Mouse (Mus musculus) neural tube, embryonic 15.5 days (tissue): ENCODE data around the gene Mov10l1. TPM values are rescaled to one million over a fixed set of nuclear protein-coding genes. Genes with fewer than 3 reads are reported as not detected.
A peak's percentile ranks its signal among the peaks of the same experiment; 100 is the strongest.

Source experiments
- ATAC-seq: fragments of 200-750 bp; cut with Nextera tagmentation; 2 replicates; pipeline ENCODE4 v1.8.0; 2017; ENCODE audit warnings: mild to moderate bottlenecking, moderate TSS enrichment, moderate library complexity; ENCODE audit not compliant: low FRiP score
- H3K27ac ChIP-seq: fragments of 300-500 bp; sonication (generic); replicated peaks from 2 replicates; pipeline ENCODE4 v1.5.1; 2015; ENCODE audit warnings: mild to moderate bottlenecking, inconsistent platforms
- H3K27me3 ChIP-seq: fragments of 300-500 bp; sonication (generic); replicated peaks from 2 replicates; pipeline ENCODE4 v1.6.1; 2015; ENCODE audit warnings: inconsistent platforms
- H3K36me3 ChIP-seq: fragments of 300-500 bp; sonication (generic); 2 replicates; pipeline ENCODE4 v1.6.1; 2015; ENCODE audit warnings: inconsistent platforms
- H3K4me1 ChIP-seq: fragments of 300-500 bp; sonication (generic); 2 replicates; pipeline ENCODE4 v1.6.1; 2015; ENCODE audit warnings: inconsistent platforms
- H3K4me2 ChIP-seq: fragments of 300-500 bp; sonication (generic); 2 replicates; pipeline ENCODE4 v1.6.1; 2015; ENCODE audit warnings: inconsistent platforms, mild to moderate bottlenecking, moderate library complexity
- H3K4me3 ChIP-seq: fragments of 300-500 bp; sonication (generic); replicated peaks from 2 replicates; pipeline ENCODE4 v1.5.1; 2015; ENCODE audit warnings: mild to moderate bottlenecking, inconsistent platforms
- H3K9ac ChIP-seq: fragments of 300-500 bp; sonication (generic); replicated peaks from 2 replicates; pipeline ENCODE4 v1.6.1; 2015; ENCODE audit warnings: mild to moderate bottlenecking, inconsistent platforms
- H3K9me3 ChIP-seq: fragments of 300-500 bp; sonication (generic); replicated peaks from 2 replicates; pipeline ENCODE4 v1.6.1; 2016; ENCODE audit warnings: inconsistent platforms
- WGBS: fragments of 180-500 bp; shearing (Covaris S2); methylation state at CpG from one replicate; pipeline ENCODE4 v1.1.7; 2015; ENCODE audit warnings: mixed read lengths; 5-methylcytosine and 5-hydroxymethylcytosine counted together
- polyA plus RNA-seq: library from polyadenylated mRNA; unstranded; fragments of >200 nt; fragmentation: Nextera tagmentation; extraction: Ambion mirVana; gene quantifications from 2 replicates; pipeline ENCODE4 v1.2.1, GENCODE M21; 2015

Mov10l1 gene
- polyA plus RNA-seq, 1 experiment from 2014 or later, result not detected

DNA sequence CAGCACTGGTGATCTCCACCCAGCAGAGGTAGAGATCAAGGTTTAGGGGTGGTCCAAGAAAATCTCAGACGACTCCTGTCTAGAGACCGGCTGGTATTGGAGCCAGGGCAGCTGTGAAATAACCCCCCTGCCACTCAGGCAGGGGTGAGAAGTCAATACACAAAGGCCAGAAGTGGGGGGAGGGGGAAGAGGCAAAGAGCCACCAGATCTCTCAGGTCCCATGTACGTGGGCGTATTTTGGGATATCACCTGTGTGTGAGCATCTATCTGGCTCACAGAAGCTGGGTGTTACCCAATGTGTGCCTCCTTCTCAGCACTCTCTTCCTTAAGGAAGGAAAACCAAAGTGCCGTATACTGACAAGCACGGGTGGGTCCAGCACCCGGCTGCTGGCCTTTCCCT is 80.3 kb downstream of the Mov10l1 start:
- no peak for ATAC-seq
- Histone ChIP-seq H3K9ac (no peak overlapping the region), H3K4me2 (no peak overlapping the region), H3K36me3 (peaks cover 2% of the 10 kb centered on the region; the same call in 1 of the 2 replicates), H3K27ac (no peak overlapping the region), H3K9me3 (no peaks in the 10 kb centered on the region), H3K4me1 (peaks cover 26% of the 10 kb centered on the region), H3K27me3 (peaks cover 41% of the 10 kb centered on the region), H3K4me3 (no peak overlapping the region)
- 83% methylated on average over 7 of the region's 7 CpGs for WGBS

DNA sequence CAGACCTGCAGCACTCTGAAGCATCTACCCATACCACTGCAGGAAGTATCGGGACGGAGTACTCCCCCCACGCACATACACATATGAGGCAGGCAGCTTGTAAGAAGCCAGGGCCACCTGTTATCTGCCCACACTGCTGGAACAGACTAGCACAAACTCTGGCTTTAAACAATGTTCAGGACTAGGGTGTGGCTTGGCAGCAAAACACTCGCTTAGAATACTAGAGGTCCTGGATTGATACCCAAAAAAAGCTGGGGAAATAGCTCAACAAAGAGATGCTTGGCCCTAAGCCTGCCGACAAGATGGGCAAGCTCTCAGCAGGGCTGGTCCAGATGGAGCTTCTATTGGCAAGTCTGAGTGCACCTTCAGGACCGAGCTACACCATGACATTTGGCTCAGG is 80.8 kb downstream of the Mov10l1 start:
- no peak for ATAC-seq
- no peaks in the 10 kb centered on the region for H3K9me3 ChIP-seq
- no peak overlapping the region for H3K4me3 ChIP-seq
- H3K27me3 ChIP-seq, result peaks cover 42% of the 10 kb centered on the region
- H3K4me1 ChIP-seq, result peaks cover 25% of the 10 kb centered on the region
- WGBS, result 72% methylated on average over 6 of the region's 6 CpGs
- H3K4me2 ChIP-seq, result no peak overlapping the region
- H3K27ac ChIP-seq, result no peak overlapping the region
- H3K9ac ChIP-seq, result no peak overlapping the region
- H3K36me3 ChIP-seq, result peaks cover 4% of the 10 kb centered on the region; the same call in 1 of the 2 replicates

DNA sequence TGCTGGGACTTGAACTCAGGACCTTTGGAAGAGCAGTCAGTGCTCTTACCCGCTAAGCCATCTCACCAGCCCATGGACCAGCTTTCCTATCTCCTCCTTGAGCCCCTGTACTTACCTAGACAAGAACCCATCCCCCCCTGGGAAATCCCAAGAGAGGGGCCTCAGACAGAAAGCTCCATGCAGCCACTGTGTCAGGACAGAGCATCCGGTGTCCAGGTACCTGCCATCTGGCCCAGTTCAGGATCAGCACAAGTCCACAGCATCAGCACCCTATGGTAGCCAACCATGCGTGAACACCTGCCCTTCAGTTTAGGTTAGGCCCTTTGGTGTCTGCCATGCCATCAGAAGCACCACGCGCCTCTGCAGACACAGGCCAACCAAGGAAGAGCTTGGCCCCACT is 82.2 kb downstream of the Mov10l1 start:
- WGBS, result 98% methylated on average over 5 of the region's 5 CpGs
- no peak overlapping the region for H3K9ac ChIP-seq
- no peak overlapping the region for H3K27ac ChIP-seq
- peaks cover 53% of the 10 kb centered on the region for H3K27me3 ChIP-seq
- H3K36me3 ChIP-seq, result peaks cover 9% of the 10 kb centered on the region
- no peaks in the 10 kb centered on the region for H3K9me3 ChIP-seq
- no peak for ATAC-seq
- H3K4me2 ChIP-seq, result no peak overlapping the region
- H3K4me3 ChIP-seq, result no peak overlapping the region
- H3K4me1 ChIP-seq, result peaks cover 17% of the 10 kb centered on the region

DNA sequence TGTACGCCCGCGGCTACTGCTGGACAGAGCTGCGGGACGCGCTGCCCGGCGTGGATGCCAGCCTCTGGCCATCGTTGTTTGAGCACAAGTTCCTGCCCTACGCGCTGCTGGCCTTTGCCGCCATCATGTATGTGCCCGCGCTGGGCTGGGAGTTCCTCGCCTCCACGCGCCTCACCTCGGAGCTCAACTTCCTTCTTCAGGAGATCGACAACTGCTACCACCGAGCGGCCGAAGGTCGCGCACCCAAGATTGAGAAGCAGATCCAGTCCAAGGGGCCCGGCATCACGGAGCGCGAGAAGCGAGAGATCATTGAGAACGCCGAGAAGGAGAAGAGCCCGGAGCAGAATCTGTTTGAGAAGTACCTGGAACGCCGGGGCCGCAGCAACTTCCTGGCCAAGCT is 84.9 kb downstream of the Mov10l1 start:
- Histone ChIP-seq H3K4me3 (no peak overlapping the region), H3K27ac (no peak overlapping the region), H3K36me3 (peaks cover 15% of the 10 kb centered on the region), H3K4me2 (0 out of 2 replicates have a peak overlapping the region, but pooled peaks have one; percentile 11), H3K9me3 (no peaks in the 10 kb centered on the region), H3K27me3 (peaks cover 56% of the 10 kb centered on the region), H3K4me1 (no peaks in the 10 kb centered on the region), H3K9ac (no peak overlapping the region)
- ATAC-seq, result no peak
- WGBS, result 33% methylated on average over 35 of the region's 35 CpGs

DNA sequence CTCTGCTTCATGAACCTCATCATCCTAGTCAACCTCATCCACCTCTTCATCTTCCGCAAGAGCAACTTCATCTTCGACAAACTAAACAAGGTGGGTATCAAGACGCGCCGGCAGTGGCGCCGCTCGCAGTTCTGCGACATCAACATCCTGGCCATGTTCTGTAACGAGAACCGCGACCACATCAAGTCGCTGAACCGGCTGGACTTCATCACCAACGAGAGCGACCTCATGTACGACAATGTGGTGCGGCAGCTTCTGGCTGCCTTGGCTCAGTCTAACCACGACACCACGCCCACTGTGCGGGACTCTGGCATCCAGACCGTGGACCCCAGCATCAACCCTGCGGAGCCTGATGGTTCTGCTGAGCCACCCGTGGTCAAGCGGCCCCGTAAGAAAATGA is 85.5 kb downstream of the Mov10l1 start:
- Histone ChIP-seq H3K4me3 (no peak overlapping the region), H3K4me2 (no peak overlapping the region), H3K4me1 (no peaks in the 10 kb centered on the region), H3K9ac (no peak overlapping the region), H3K27me3 (peaks cover 56% of the 10 kb centered on the region), H3K9me3 (no peaks in the 10 kb centered on the region), H3K36me3 (peaks cover 15% of the 10 kb centered on the region), H3K27ac (no peak overlapping the region)
- ATAC-seq, result no peak
- WGBS, result 41% methylated on average over 26 of the region's 26 CpGs

DNA sequence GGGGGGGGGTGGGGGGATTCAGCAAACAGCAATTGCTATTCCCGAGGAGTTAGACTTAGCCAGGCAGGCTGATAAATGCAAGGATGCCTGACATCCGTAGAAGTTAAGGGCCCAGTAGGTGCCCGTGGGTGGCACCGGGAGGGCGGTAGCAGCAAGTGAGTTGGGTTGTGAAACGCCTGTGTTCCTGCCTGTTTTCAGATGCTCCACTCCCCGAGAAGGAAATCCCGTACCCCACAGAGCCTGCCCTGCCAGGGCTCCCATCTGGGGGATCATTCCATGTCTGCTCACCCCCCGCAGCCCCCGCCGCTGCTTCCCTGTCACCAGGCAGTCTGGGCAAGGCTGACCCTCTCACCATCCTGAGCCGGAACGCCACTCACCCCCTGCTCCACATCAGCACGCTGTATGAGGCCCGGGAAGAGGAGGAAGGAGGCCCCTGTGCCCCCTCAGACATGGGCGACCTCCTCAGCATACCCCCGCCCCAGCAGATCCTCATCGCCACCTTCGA is 86.7 kb downstream of the Mov10l1 start:
- H3K4me2 ChIP-seq, result no peak overlapping the region
- H3K9me3 ChIP-seq, result no peaks in the 10 kb centered on the region
- peaks cover 5% of the 10 kb centered on the region for H3K4me1 ChIP-seq
- no peak overlapping the region for H3K4me3 ChIP-seq
- peaks cover 46% of the 10 kb centered on the region for H3K27me3 ChIP-seq
- H3K9ac ChIP-seq, result no peak overlapping the region
- no peak overlapping the region for H3K27ac ChIP-seq
- peaks cover 15% of the 10 kb centered on the region for H3K36me3 ChIP-seq
- 85% methylated on average over 19 of the region's 19 CpGs for WGBS
- ATAC-seq, result no peak

DNA sequence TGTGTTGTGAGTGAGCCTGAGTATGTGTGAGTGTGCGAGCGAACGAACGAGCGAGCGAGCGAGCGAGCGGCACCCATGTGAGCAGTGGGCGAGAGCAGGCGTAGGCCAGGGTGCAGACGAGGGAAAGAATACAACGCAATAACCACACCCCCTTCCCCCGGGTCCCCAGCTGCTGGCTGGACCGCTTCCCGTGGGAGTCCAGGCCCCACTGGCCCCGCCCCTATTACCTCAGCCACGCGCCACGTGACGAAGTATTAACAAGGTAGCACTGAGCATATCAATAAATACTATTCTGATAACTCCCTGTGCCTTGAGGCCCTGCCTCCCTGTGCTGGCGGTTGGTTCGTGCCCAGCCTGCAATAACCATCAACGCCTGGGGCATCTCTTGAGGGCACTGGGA is 87.9 kb downstream of the Mov10l1 start:
- ATAC-seq, result no peak
- H3K27me3 ChIP-seq, result peaks cover 42% of the 10 kb centered on the region

DNA sequence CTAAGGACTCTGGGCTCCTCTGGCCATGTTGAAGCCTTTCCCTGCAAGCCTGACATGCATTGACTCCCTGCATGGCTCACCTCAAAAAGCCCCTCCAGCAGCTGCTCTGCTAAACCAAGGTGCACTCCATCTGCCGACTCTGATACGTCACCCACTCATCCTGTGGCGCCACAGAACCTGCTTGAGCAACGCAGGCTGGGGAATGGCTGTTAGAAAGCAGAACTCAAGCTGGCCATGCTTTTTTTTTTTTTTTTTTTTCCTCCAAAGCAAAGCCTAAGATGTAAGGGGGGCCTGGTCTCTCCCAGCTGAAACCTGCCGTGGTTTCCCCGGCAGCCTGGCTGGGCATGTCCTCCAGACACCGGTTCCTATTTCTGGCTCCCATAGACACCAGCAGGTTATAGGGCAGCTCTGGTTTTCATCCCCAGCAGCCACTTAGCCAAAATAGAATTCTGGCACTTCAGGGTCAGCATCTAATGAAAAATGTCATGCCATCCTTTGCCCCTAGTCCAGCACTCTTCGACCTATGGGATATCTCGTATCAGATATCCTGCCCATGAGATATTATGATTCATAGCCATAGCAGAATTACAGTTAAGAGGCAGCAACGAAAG is 91.4 kb downstream of the Mov10l1 start:
- 80% methylated on average over 10 of the region's 10 CpGs for WGBS
- Histone ChIP-seq H3K4me1 (peaks cover 43% of the 10 kb centered on the region), H3K27me3 (peaks cover 9% of the 10 kb centered on the region; the same call in 1 of the 2 replicates), H3K36me3 (peaks cover 11% of the 10 kb centered on the region), H3K4me3 (no peak overlapping the region), H3K4me2 (peak overlapping the region; percentile 65; the same call in 1 of the 2 replicates), H3K9me3 (no peaks in the 10 kb centered on the region), H3K27ac (peak overlapping the region; percentile 85; the same call in 1 of the 2 replicates), H3K9ac (peak overlapping the region; percentile 90; the same call in 1 of the 2 replicates)
- ATAC-seq, result no peak

More for the DNA sequence above, 87.9 kb downstream of the Mov10l1 start:
- Histone ChIP-seq H3K4me3 (no peak overlapping the region), H3K4me1 (peaks cover 17% of the 10 kb centered on the region), H3K9ac (no peak overlapping the region), H3K27ac (no peak overlapping the region), H3K36me3 (peaks cover 15% of the 10 kb centered on the region), H3K4me2 (no peak overlapping the region), H3K9me3 (no peaks in the 10 kb centered on the region)
- 70% methylated on average over 24 of the region's 24 CpGs for WGBS

DNA sequence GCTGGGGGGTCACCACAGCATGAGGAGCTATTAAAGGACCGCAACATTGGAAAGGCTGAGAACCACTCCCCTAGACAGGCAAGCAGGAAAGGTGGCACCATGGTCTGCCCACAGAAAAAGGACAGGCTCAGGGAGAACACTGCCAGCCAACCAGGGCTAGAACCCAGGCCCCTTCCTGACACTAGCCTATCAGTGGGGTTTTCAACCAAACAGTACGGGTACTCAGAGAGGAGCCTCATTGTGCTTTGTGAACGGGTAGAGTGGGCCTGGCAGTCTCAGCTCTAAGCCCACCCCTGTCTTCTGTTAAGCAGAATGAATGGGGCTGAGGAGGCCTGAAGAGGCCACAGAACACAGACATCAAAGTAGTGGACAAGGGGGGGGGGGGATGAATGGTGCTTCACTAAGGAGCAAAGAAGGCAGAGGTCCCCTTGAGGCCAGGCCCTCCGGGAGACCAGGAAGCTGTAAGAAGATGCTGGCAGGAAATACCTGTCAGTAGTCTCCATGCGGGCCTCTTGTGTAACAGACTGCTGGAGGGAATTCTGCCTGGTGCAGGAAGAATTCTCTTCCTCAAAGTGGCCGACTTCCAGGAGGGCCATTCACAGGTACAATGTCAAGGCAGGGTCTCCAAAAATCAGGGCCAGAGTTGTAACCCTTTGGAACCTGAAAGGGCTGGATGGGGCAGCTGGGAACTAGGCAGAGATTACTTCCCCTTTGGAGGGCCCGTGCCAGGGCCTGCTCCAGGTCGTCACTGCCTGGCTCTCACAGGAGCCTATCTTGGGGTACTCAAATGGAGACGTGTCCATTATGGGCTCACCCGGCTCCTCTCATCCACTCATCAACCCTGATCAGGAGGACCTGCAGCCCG is 92.1 kb downstream of the Mov10l1 start, which contains the start of gene Trabd:
Gene Trabd, plus strand, starts transcription at position 512 of the 865 bp plus-strand sequence.
- Histone ChIP-seq H3K27ac (peak within 1 kb of the TSS; percentile 85), H3K36me3 (peaks cover 10% of the 10 kb centered on the region), H3K4me2 (peak within 1 kb of the TSS; percentile 65), H3K9ac (peak within 1 kb of the TSS; percentile 90), H3K9me3 (no peaks in the 10 kb centered on the region), H3K27me3 (peaks cover 4% of the 10 kb centered on the region; the same call in 1 of the 2 replicates), H3K4me3 (peak within 1 kb of the TSS; percentile 76), H3K4me1 (peaks cover 43% of the 10 kb centered on the region)
- ATAC-seq, result no peak
- 26% methylated on average over 11 of the region's 11 CpGs for WGBS

DNA sequence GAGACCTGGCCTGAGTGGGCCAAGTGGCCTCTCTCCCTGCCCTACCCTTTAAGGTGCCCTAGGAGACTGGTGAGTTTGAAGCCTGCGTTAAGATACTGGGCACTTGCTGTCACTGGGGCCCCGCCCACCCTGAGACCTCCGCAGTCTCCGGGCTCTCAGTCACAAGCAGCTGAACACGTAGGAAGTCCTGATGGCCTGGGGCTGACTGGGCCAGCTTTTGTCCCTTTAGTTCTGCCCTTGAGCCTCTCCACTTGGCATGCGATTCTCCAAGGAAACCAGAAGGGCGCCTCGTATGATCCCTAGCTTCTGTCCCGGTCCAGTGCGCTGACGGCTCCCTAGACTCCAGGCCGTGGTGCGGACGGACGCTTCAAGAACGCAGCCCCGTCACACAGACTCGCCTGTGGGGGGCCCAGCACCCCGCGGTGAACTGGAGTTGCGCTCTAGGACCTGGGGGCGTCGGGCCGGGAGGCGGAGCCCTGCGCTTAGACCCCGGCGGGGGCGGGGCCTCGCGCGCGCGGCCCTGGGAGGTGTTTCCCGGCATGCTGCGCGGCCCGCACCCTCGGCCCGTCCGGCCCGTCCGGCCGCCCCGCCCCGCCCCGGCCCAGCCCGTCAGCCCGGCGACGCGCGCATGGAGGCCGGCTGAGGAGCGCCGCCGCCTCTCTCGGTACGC is 92.9 kb downstream of the Mov10l1 start:
- Histone ChIP-seq H3K4me3 (peak overlapping the region; percentile 76), H3K27me3 (no peaks in the 10 kb centered on the region), H3K9ac (peak overlapping the region; percentile 90), H3K4me1 (peaks cover 43% of the 10 kb centered on the region), H3K27ac (peak overlapping the region; percentile 85), H3K4me2 (peak overlapping the region; percentile 65), H3K9me3 (no peaks in the 10 kb centered on the region), H3K36me3 (peaks cover 8% of the 10 kb centered on the region; the same call in 1 of the 2 replicates)
- ATAC-seq, result peak; percentile 94
- WGBS, result 0% methylated on average over 42 of the region's 59 CpGs

DNA sequence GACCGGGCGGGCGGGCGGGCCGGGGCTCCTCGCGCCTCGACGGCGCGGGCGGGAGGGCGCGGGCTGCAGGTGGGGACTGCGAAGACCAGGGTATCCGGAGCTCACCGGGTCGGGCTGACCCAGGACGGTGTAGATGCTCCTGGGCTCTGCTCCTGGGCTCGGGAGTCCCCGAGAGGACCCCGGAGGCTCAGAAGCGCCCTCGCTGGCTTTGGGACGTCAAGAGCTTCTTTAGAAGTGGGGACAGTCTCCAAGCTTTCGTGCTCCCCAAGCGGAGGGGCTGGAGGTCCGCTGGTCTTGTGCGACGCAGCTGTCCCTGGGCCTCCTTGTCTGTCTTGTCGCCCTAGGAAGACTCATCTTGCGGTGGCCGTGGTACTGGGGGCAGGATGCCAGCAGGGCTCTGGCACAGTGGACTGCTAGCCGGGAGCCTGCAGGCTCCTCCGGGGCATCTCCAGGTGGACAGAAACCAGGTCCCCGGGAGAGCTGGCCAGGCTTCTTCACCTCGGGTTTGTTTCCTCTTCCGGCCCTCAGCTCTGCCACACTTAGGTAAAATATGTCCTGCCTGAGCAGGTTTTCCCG is 93.5 kb downstream of the Mov10l1 start:
- H3K4me1 ChIP-seq, result peaks cover 43% of the 10 kb centered on the region
- H3K9ac ChIP-seq, result peak overlapping the region; percentile 90
- H3K27me3 ChIP-seq, result no peaks in the 10 kb centered on the region
- peak; percentile 53 for ATAC-seq
- peak overlapping the region; percentile 85 for H3K27ac ChIP-seq
- peaks cover 10% of the 10 kb centered on the region for H3K36me3 ChIP-seq
- H3K4me2 ChIP-seq, result peak overlapping the region; percentile 65
- H3K9me3 ChIP-seq, result no peaks in the 10 kb centered on the region
- peak overlapping the region; percentile 76 for H3K4me3 ChIP-seq
- WGBS, result under 1% methylated on average over 33 of the region's 39 CpGs
